Mouse (Mus musculus): Measurements from ENCODE around the gene Naa16.

Naa16 gene

GRCm38 (mm10) chr14:79296836-79297235 lies 93.7 kb downstream of the Naa16 start:
- peak; percentile 50 for DNase-seq

GRCm38 (mm10) chr14:79296201-79296600 lies 94.4 kb downstream of the Naa16 start:
- peak; percentile 75 for DNase-seq

DNA sequence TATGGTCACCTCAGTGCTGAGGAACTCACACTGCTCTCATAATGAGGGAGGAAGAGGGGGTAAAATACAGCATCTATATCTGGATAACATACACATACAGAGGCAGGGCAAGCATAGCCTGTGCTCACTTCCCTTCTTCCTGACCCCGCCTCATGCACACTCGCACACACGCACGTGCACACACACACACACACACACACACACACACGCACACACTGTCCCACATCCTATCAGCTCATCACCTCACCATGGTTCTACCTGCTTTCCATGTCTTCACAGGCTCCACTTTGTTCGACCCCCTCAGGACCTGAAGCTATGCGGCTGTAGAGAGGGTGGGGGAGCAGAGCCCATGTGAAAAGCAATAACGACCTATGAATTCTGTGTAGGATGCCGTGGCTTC lies 95.0 kb downstream of the Naa16 start:
- DNase-seq = peak; percentile 39

GRCm38 (mm10) chr14:79294950-79295349 lies 95.6 kb downstream of the Naa16 start:
- peak; percentile 79 for DNase-seq

GRCm38 (mm10) chr14:79294051-79294814 lies 96.3 kb downstream of the Naa16 start:
- DNase-seq = no peak

DNA sequence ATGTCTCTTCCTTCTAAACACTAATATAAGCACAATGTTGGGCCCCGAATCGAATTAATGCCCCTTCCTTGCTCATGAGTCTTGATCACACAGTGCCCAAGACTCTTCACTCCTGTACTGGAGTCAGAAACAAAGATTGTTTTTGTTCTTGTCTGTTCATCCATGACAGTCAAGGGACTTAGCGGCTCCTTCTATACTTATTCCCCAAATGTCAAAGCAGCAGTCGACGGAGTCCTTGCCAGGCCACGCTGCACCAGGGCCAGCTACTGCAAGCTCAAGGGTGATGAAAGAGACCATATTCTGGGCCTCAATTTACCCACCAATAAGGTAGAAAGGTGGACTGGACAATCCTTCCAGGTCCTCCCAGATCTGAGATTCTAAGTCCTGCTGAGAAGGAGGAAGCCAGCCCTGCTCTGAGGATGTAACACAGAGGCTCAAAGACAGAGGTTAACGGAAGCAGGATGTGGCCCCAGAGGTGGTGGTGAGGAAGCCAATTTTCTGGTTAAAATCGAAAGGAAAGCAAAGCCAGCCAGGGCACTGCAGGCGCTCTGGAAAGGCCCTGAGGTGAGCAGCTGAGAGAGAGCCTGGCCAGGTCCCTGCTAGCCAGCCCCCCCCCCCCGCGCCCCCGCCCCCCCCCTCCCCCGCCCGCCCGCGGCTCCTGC lies 97.3 kb downstream of the Naa16 start:
- DNase-seq = peak; percentile 31

GRCm38 (mm10) chr14:79291629-79292028 lies 98.9 kb downstream of the Naa16 start:
- DNase-seq = no peak

- no peak for DNase-seq
These were observed 99.7 kb downstream of the Naa16 start for GRCm38 (mm10) chr14:79290683-79291425.

- DNase-seq = peak; percentile 36
These were observed 100.7 kb downstream of the Naa16 start for GRCm38 (mm10) chr14:79289909-79290308.

DNA sequence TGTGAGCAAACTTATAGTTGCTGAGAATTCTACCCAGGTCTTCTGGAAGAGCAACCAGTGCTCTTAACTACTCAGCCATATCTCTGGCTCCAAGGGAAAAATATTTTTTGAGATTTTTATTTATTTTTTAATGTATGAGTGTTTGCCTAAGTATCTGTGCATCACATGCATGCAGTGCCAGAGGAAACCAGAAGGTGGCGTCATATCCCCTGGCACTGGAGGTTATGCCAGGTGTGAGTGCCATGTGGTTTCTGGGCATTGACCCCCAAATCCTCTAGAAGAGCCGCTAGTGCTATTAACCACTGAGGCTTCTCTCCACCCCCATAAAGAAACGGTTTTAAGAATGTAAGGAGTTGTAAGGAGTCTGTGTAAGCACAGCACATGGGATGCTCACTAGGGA lies 102.3 kb downstream of the Naa16 start:
- DNase-seq = peak; percentile 67

- no peak for DNase-seq
These were observed 103.2 kb downstream of the Naa16 start for GRCm38 (mm10) chr14:79287251-79287863.

DNA sequence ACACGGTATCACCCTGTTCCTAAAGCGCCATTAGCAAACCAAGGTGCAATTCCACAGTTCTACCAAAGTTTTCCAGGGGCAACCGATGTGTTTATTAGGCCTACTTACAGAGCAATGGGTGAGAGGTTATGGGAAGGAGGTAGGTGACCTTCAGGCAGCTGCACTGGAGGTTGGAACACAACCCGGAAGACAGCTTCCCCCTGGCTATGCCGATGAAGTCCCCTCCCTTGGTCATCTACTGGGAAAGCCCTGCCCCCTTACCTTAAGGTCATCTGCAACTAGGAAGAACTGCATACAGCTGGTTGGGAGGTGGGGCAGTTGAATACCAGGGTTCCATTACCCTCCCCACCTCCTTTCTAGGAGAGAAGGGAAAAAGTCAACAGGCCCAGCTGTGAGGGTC lies 105.0 kb downstream of the Naa16 start:
- no peak for DNase-seq

- no peak for DNase-seq
These were observed 106.0 kb downstream of the Naa16 start for GRCm38 (mm10) chr14:79284616-79285015.

- no peak for DNase-seq
These were observed 106.6 kb downstream of the Naa16 start for GRCm38 (mm10) chr14:79283952-79284351.

DNA sequence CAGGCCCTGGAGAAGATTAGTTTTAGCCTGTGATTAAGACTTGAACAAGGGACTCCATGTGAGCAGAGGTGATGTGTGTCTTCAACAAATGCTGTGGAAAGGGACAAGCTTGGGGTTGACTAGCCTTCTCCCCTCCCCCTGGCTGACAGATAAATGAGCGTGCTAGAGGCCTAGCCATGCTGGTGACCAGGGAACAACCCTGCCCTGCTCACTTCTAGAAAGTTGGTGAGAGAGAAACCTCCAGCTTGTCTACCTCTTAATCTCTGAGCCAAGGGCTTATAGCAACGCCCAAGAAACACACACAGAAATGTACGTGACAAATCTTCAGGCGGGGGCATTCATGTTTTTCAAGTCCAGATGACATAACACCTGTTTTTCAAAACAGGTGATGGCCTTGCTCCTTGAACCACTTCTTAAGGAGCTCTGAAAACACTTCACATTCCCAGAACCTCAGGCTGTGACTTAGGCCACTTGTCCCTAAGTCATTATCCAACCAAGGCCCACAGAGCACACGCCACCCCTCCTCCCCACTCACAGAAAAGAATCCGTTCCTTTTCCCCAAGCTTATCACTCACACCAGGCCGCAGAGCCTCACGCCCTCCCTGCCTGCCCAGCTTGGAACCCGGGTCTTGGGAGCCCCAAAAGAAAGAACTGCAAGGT lies 108.6 kb downstream of the Naa16 start:
- DNase-seq = peak; percentile 29

DNA sequence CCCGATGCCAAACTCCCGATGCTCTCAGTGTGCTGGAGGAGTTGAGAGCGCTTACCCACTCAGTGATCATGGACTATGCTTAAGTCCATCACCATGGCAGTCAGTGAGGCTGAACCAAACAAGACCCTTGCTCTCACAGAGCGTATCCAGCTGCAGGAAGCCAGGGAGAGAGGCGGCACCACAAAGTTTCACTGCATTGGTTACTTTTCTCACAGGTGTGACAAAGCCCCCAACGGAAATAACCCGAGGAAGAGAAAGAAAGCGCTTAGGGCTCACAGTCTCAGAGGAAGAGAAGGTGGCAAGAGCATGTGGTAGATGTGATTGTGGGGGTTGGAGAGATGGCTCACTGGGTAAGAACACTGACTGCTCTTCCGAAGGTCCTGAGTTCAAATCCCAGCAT lies 110.1 kb downstream of the Naa16 start:
- no peak for DNase-seq

GRCm38 (mm10) chr14:79279494-79279893 lies 111.1 kb downstream of the Naa16 start:
- no peak for DNase-seq

DNA sequence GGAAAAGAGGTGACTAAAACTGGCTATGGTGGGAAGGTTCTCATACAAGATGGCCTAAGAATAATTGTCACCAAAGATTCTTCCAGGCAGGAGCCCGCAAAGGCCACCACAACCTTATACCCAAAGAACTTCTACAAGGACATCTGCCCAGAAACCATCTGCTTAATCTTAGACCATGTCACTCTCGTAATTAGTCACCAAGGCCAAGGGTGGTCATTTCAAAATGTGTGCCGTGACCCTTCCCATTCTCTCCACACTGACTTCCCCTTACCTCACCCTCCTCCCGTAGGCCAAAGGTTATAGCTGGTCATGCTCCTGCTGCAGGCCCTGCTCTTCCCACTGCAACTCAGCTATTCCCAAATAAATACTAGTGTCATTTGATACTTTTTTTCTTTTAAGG lies 111.7 kb downstream of the Naa16 start:
- no peak for DNase-seq

- no peak for DNase-seq
These were observed 112.7 kb downstream of the Naa16 start for GRCm38 (mm10) chr14:79277922-79278321.

DNA sequence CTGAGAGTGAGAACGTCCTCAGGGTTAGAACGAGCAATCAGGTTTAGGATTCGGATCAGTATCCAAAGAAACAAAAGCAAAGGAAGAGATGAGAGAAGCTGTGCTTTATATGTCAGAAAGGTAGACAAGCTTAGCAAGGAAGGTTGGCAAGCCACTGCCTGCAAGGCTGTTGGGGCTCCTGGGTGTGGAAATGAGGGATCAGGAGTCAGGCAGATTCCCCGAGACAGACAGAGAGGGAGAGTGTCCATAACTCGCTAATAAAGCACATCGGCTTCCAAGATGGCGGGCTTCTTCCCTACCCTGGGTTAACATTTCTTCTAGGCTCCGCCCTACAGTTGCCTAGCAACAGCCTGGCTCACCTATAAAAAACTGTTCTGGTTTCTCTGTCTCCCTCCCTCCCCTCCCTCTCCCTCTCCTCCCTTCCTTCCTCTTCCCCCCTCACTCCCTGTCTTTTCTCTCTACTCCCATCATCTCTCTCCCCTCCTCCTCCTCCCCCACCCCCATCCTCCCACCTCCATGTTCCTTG lies 114.6 kb downstream of the Naa16 start:
- DNase-seq = no peak

GRCm38 (mm10) chr14:79275441-79275840 lies 115.1 kb downstream of the Naa16 start:
- DNase-seq = no peak

All from liver (tissue).